Mouse (Mus musculus): Measurements from ENCODE around the gene Pom121l2. TPM values are rescaled to one million over a fixed set of nuclear protein-coding genes. Genes with fewer than 3 reads are reported as not detected.
"Not testable (repeated sequence)": the region's sequence is repeated elsewhere in the genome, so short reads cannot be mapped to it uniquely, and the experiment has no call there.

Gene Pom121l2
- polyA plus RNA-seq, 1 experiment from 2014 or later = not detected

DNA sequence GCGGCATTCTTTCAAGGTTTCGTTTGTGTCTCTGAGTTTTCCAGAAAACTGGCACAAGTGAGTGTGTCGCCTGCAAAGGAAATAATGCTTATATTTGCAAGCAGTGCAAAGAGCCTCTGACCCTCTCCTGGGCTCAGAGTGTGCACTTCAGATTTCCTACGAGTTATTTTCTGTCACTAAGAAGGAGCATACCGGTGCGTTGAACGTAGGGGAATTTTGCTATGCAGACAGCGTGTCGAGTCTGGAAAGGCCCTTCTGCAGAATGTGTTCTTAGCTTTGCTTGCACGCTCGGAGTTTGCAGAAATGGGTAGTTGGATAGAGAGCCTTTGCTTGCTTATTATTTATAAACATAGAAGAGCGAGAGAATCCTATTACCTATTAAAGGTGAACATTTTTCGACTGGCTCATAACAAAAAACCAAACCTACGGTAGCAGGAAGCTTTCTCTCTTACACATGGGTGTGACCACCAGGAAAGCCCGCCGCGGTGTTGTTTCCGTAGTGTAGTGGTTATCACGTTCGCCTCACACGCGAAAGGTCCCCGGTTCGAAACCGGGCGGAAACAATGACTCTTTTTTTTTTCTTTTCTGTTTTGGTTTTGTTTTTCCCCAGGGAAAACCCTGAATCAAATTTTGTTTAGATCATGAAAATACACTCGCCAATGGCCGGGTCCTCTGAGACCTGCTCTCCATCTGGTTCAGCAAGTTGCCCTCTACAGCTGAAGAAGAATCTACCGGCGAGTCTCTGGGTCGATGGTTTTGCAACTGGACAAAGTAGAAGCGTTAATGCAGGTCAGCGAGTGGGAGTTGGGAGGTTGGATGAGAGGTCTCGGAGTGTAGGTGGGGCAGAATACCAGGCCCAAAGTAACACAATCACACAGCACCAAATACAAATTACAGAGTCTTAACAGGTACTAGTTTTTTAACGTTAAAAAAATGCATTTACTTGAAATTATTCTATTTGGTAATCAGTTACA lies 45.4 kb downstream of the Pom121l2 start:
- peak; percentile 38; the same call in 1 of the 2 replicates for ATAC-seq
- H3K9ac ChIP-seq = peak overlapping the region; percentile 78
- WGBS (ENCODE audit: insufficient replicate concordance) = 2% methylated on average over 35 of the region's 35 CpGs
- H3K4me1 ChIP-seq = peaks cover 36% of the 10 kb centered on the region
- H3K27ac ChIP-seq = peak overlapping the region; percentile 23; the same call in 1 of the 2 replicates
- H3K4me2 ChIP-seq = peak overlapping the region; percentile 68
- no peaks in the 10 kb centered on the region for H3K36me3 ChIP-seq
- no peaks in the 10 kb centered on the region for H3K9me3 ChIP-seq (replicated peaks)
- H3K27me3 ChIP-seq (replicated peaks) = no peaks in the 10 kb centered on the region
- H3K4me3 ChIP-seq = peak overlapping the region; percentile 66

DNA sequence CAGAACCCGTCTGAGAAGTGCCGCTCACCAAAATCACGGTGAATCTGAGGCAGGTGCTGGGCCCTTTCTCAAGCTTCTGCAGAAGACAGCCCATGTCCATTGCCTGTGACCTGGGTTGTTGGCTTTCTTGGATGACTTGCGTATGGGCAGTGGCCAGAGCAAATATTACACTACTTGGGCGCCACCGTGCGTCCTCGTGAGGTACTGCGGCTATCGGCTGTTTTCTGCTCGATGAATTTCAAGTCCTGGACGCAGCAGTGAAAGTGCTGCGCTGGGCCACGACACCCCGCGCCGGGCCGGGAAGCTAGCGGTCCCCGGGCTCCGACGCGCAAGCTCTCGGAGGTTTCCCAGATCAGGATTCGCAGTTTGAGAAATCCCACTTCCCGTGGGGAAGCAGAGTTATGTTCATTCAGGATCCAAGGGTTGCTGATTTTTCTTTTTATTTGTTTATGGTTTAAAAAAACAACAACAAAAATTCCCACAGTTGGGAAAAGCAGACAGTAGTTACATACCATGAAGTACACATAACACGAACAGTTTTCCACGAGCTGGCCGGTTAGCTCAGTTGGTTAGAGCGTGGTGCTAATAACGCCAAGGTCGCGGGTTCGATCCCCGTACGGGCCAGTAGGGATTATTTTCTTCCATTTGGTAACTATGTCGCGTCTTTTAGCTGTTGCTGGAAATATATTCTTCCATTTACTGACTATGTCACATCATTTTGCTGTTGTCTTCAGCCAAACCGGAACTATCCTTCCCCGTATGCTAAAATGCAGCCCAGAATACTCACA lies 47.9 kb downstream of the Pom121l2 start:
- Histone ChIP-seq H3K4me1 (peaks cover 45% of the 10 kb centered on the region), H3K9ac (peak overlapping the region; percentile 78), H3K9me3 (replicated peaks) (no peaks in the 10 kb centered on the region), H3K27ac (peak overlapping the region; percentile 92), H3K4me3 (peak overlapping the region; percentile 67), H3K4me2 (peak overlapping the region; percentile 76), H3K27me3 (replicated peaks) (no peaks in the 10 kb centered on the region), H3K36me3 (no peaks in the 10 kb centered on the region)
- 1% methylated on average over 40 of the region's 40 CpGs for WGBS (ENCODE audit: insufficient replicate concordance)
- peak; percentile 79 for ATAC-seq

DNA sequence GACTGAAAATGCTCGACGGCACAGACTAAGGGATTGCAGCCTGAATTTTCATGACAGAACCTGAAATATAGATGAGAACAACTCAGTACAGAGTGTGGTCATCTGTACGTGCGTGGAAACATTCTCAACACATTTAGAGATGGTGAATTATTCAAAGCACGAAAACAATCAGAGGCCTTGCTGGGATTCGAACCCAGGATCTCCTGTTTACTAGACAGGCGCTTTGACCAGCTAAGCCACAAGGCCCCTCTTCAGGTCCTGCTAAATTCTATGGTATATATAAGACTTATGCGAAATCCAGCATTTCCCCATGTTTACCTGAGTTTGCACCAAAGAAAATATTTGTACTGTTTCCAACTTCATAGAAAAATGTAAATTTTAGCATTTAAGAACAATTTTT lies 48.9 kb downstream of the Pom121l2 start:
- H3K27me3 ChIP-seq (replicated peaks) = no peaks in the 10 kb centered on the region
- ATAC-seq = no peak
- WGBS (ENCODE audit: insufficient replicate concordance) = 19% methylated on average over 8 of the region's 8 CpGs
- H3K9me3 ChIP-seq (replicated peaks) = no peaks in the 10 kb centered on the region
- peak overlapping the region; percentile 76 for H3K4me2 ChIP-seq
- H3K27ac ChIP-seq = peak overlapping the region; percentile 92
- H3K4me3 ChIP-seq = peak overlapping the region; percentile 67
- peaks cover 53% of the 10 kb centered on the region for H3K4me1 ChIP-seq
- H3K36me3 ChIP-seq = no peaks in the 10 kb centered on the region
- peak overlapping the region; percentile 78 for H3K9ac ChIP-seq

DNA sequence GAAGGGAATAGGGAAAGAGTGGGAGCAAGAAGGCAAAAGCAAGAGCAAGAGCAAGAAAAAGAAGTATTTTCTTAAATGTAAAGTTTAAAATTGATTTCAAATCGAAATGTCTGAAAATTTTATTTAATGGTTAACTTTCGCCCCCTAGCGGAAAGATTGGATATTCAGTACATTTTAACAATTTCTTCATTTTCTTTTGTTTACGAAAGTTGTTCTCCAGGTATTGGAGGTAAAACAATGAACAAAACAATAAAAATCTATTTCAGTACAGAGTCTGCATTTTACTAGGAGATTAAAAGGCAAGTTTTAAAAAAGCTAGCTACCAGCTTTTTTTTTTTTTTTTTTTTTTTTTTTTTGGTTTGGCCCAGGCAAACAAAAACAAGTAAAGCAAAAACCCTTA lies 49.5 kb downstream of the Pom121l2 start:
- Histone ChIP-seq H3K9ac (0 out of 2 replicates have a peak overlapping the region, but pooled peaks have one; percentile 31), H3K36me3 (no peaks in the 10 kb centered on the region), H3K27me3 (replicated peaks) (no peaks in the 10 kb centered on the region), H3K4me3 (0 out of 2 replicates have a peak overlapping the region, but pooled peaks have one; percentile 19), H3K9me3 (replicated peaks) (no peaks in the 10 kb centered on the region), H3K27ac (no peak overlapping the region), H3K4me1 (peaks cover 53% of the 10 kb centered on the region), H3K4me2 (peak overlapping the region; percentile 43; the same call in 1 of the 2 replicates)
- ATAC-seq = no peak
- 11% methylated on average over 4 of the region's 4 CpGs for WGBS (ENCODE audit: insufficient replicate concordance)

DNA sequence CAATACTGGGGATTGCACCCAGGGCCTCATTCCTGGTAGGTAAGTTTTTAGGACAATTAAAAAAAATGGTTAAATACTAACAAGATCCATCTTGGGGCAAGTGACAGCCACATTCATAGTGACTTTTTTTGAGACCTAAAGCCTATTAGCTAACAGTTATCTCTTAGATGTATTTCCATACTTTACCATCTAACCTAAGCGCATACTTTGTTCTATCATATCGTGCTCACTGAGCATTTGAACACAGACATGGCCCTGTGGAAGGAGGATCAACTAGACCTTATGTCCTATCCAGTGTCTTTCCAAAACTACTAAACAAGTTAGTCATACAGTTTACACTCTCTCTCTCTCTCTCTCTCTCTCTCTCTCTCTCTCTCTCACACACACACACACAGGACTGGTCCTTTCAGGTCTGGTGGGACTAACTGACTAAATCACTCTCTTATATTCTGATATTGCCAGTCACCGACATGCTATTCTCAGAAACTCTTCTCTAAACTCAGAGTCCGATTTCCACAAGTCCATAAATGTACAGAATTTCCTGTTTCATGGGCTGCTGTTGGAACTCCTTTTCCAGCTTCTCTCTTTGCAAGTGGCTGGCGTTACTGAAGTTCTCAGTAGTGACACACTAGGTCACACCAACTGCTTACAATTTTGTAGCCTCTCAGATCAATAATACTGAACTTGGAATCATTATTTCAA lies 52.9 kb downstream of the Pom121l2 start:
- Histone ChIP-seq H3K4me3 (peak overlapping the region; percentile 59), H3K36me3 (no peaks in the 10 kb centered on the region), H3K27ac (peak overlapping the region; percentile 95), H3K4me1 (peaks cover 66% of the 10 kb centered on the region), H3K27me3 (replicated peaks) (no peaks in the 10 kb centered on the region), H3K9ac (peak overlapping the region; percentile 80), H3K9me3 (replicated peaks) (no peaks in the 10 kb centered on the region), H3K4me2 (peak overlapping the region; percentile 75)
- no peak for ATAC-seq
- WGBS (ENCODE audit: insufficient replicate concordance) = 42% methylated on average over 5 of the region's 5 CpGs

DNA sequence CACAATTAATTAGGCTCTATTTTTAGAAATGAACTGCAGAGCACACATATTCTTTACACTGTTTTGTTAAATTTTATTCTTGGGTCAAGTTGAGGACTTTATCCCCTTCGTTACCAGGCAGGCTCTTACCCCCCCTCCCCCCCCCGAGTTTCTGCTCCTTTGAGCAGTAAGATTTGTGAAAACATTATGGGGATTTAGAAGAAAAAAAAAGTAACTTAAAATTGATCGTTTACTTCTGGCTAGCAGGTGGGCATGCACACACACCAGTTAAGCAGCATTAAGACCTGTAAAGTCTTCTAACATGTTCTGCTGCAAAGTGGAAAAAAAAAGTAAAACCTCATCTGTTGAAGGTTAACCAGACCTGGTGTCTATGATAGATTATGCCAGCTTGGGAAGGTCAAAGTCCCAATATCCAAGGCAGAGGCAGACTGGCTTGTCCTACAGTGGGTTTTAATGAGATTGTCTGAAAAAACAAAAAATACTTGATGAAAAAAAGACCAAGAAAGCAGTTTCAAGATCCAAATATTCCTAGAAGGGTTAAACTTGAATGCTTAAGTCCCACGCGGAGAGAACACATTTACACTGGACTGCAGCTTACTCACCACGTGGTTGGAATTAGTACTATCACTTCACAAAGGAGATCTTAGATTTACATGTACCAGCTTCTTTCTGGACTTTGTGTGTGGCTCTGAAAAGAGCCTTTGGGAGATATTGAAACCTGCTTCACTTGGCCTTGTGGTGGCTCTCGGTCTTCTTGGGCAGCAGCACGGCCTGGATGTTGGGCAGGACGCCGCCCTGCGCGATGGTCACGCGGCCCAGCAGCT lies 53.7 kb downstream of the Pom121l2 start:
- no peak for ATAC-seq
- Histone ChIP-seq H3K4me3 (peak overlapping the region; percentile 59), H3K4me1 (peaks cover 66% of the 10 kb centered on the region), H3K27me3 (replicated peaks) (no peaks in the 10 kb centered on the region), H3K9me3 (replicated peaks) (no peaks in the 10 kb centered on the region), H3K36me3 (no peaks in the 10 kb centered on the region), H3K27ac (peak overlapping the region; percentile 95), H3K9ac (peak overlapping the region; percentile 80), H3K4me2 (peak overlapping the region; percentile 75)
- under 1% methylated on average over 10 of the region's 14 CpGs for WGBS (ENCODE audit: insufficient replicate concordance)

DNA sequence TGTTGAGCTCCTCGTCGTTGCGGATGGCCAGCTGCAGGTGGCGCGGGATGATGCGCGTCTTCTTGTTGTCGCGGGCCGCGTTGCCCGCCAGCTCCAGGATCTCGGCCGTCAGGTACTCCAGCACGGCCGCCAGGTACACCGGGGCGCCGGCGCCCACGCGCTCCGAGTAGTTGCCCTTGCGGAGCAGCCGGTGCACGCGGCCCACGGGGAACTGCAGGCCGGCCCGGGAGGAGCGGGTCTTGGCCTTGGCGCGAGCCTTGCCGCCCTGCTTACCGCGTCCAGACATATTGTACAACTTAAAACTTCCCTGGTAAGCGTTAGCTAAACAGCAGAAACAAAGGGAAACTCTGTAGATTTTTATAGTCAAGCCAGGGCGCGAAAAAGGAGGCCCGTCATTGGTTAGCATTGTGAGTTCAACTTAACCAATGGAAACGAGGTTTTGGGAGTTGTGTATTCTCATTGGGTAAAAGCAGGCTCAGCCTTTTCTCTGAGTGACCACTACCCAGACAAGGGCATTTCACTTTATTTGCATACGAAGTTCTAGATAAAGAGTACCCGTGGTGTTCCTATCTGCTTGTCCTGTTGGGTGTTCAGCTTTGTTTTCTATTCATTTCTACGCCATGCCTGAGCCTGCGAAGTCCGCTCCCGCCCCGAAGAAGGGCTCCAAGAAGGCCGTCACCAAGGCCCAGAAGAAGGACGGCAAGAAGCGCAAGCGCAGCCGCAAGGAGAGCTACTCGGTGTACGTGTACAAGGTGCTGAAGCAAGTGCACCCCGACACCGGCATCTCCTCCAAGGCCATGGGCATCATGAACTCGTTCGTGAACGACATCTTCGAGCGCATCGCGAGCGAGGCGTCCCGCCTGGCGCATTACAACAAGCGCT lies 54.5 kb downstream of the Pom121l2 start, which contains the start of the genes Hist1h2ah and Hist1h2bk:
Hist1h2ah (minus strand) TSS at position 302 of the 882 bp plus-strand sequence.
Hist1h2bk (plus strand) TSS at position 604 of the 882 bp plus-strand sequence.
- peak; percentile 91 for ATAC-seq
- peak within 1 kb of the TSS; percentile 59 for H3K4me3 ChIP-seq
- not testable (repeated sequence) for H3K9me3 ChIP-seq (replicated peaks); H3K36me3 ChIP-seq; H3K27me3 ChIP-seq (replicated peaks)
- H3K4me1 ChIP-seq = peaks cover 70% of the 10 kb centered on the region
- H3K9ac ChIP-seq = peak within 1 kb of the TSS; percentile 80
- H3K27ac ChIP-seq = peak within 1 kb of the TSS; percentile 98
- WGBS (ENCODE audit: insufficient replicate concordance) = 0% methylated on average over 21 of the region's 69 CpGs
- peak within 1 kb of the TSS; percentile 75 for H3K4me2 ChIP-seq

DNA sequence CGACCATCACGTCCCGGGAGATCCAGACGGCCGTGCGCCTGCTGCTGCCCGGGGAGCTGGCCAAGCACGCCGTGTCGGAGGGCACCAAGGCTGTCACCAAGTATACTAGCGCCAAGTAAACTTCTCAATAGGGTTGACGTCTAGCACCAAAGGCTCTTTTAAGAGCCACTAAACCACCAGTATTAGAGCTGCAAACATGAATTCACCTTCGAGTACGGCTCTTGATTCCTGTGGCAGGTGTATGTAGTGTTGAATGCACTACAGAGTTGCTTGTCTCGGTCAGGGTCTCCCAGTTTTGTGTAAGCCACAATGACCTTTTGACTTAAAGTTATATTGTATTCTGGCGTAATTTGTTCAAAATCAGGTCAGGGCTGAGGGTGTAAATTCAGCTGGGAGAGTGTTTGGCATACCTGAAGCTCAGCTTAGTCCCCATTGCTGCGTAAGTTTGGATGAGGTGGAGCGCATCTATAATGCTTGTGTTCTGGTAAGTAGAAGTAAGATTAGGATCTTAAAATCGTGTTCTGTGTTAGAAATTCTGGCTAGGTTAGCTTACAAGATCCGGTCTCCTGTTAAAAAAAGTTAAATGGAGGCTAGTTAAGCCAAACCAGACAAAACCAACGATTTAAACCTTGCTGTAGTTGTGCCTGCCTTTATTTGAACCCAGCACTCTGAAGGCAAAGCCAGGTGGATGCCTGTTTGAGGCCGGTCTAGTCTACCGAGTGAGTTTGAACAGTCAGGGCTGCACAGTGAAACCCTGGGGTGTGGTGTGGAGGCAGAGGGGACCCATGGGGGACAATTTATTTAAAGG lies 55.4 kb downstream of the Pom121l2 start:
- WGBS (ENCODE audit: insufficient replicate concordance) = 2% methylated on average over 20 of the region's 23 CpGs
- H3K27ac ChIP-seq = peak overlapping the region; percentile 98
- H3K27me3 ChIP-seq (replicated peaks) = no peaks in the 10 kb centered on the region
- H3K36me3 ChIP-seq = no peaks in the 10 kb centered on the region
- peak overlapping the region; percentile 80 for H3K9ac ChIP-seq
- peak; percentile 19; the same call in 1 of the 2 replicates for ATAC-seq
- H3K4me3 ChIP-seq = peak overlapping the region; percentile 53
- peaks cover 68% of the 10 kb centered on the region for H3K4me1 ChIP-seq
- no peaks in the 10 kb centered on the region for H3K9me3 ChIP-seq (replicated peaks)
- peak overlapping the region; percentile 75 for H3K4me2 ChIP-seq

DNA sequence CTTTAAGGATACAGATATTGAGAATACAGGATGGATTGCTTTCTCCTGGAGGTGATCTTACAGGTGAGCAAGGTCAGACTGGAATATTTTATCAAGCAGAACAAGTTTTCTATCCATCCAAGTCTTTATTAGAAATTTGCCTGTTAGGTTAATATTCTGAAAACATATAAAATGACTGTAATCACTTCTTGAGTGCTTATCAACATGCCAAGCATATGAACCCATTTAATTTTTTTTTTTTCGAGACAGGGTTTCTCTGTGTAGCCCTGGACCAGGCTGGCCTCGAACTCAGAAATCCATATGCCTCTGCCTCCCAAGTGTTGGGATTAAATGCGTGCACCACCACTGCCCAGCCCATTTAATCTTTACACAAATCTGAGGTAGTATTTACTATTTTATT lies 56.0 kb downstream of the Pom121l2 start:
- H3K4me2 ChIP-seq = peak overlapping the region; percentile 75
- no peak for ATAC-seq
- peak overlapping the region; percentile 80 for H3K9ac ChIP-seq
- 44% methylated on average over 3 of the region's 3 CpGs for WGBS (ENCODE audit: insufficient replicate concordance)
- H3K4me3 ChIP-seq = peak overlapping the region; percentile 53
- H3K27me3 ChIP-seq (replicated peaks) = no peaks in the 10 kb centered on the region
- peak overlapping the region; percentile 98 for H3K27ac ChIP-seq
- no peaks in the 10 kb centered on the region for H3K36me3 ChIP-seq
- no peaks in the 10 kb centered on the region for H3K9me3 ChIP-seq (replicated peaks)
- H3K4me1 ChIP-seq = peaks cover 68% of the 10 kb centered on the region
